Mouse (Mus musculus) midbrain, embryonic 15.5 days (tissue): ENCODE measurements at regions not wholly inside any gene's neighbourhood (a gene's known extent, or its start where the extent isn't known, plus 50 kb on each side); places are given as distances from the start of the nearest gene placed in this dataset.

Experiments
- ATAC-seq: fragments of 200-750 bp; cut with Nextera tagmentation; replicated peaks from 2 replicates; pipeline ENCODE4 v1.8.0; 2017; ENCODE audit warnings: moderate TSS enrichment
- H3K27ac ChIP-seq: fragments of 300-500 bp; sonication (generic); 2 replicates; pipeline ENCODE4 v1.5.1; 2015; ENCODE audit warnings: mild to moderate bottlenecking, inconsistent platforms
- H3K27me3 ChIP-seq: fragments of 300-500 bp; sonication (generic); replicated peaks from 2 replicates; pipeline ENCODE4 v1.6.1; 2015; ENCODE audit warnings: inconsistent platforms
- H3K36me3 ChIP-seq: fragments of 300-500 bp; sonication (generic); replicated peaks from 2 replicates; pipeline ENCODE4 v1.6.1; 2015; ENCODE audit warnings: inconsistent platforms
- H3K4me1 ChIP-seq: fragments of 300-500 bp; sonication (generic); 2 replicates; pipeline ENCODE4 v1.6.1; 2015; ENCODE audit warnings: inconsistent platforms
- H3K4me2 ChIP-seq: fragments of 300-500 bp; sonication (generic); 2 replicates; pipeline ENCODE4 v1.6.1; 2015; ENCODE audit warnings: inconsistent platforms, mild to moderate bottlenecking, moderate library complexity
- H3K4me3 ChIP-seq: fragments of 300-500 bp; sonication (generic); 2 replicates; pipeline ENCODE4 v1.5.1; 2015; ENCODE audit warnings: mild to moderate bottlenecking, inconsistent platforms
- H3K9ac ChIP-seq: fragments of 300-500 bp; sonication (generic); 2 replicates; pipeline ENCODE4 v1.6.1; 2015; ENCODE audit warnings: mild to moderate bottlenecking, inconsistent platforms
- H3K9me3 ChIP-seq: fragments of 300-500 bp; sonication (generic); 2 replicates; pipeline ENCODE4 v1.6.1; 2016; ENCODE audit warnings: inconsistent platforms
- WGBS: fragments of 180-500 bp; shearing (Covaris S2); methylation state at CpG from one replicate; pipeline ENCODE4 v1.1.7; 2015; ENCODE audit warnings: mixed read lengths; 5-methylcytosine and 5-hydroxymethylcytosine counted together

GRCm38 (mm10) chr9:85439664-85440063 is 112.5 kb upstream of the Tent5a start:
- H3K9me3 ChIP-seq: no peaks in the 10 kb centered on the region
- no peaks in the 10 kb centered on the region for H3K27me3 ChIP-seq
- H3K9ac ChIP-seq: no peak overlapping the region
- H3K4me3 ChIP-seq: no peak overlapping the region
- no peak overlapping the region for H3K4me2 ChIP-seq
- H3K4me1 ChIP-seq: no peaks in the 10 kb centered on the region
- peak; percentile 54; the same call in 1 of the 2 replicates for ATAC-seq
- WGBS: 56% methylated on average over 1 of the region's 1 CpGs
- H3K36me3 ChIP-seq: no peaks in the 10 kb centered on the region
- H3K27ac ChIP-seq: no peak overlapping the region

GRCm38 (mm10) chr9:85432220-85432619 is 105.1 kb upstream of the Tent5a start:
- Histone ChIP-seq H3K9me3 (no peaks in the 10 kb centered on the region), H3K4me1 (no peaks in the 10 kb centered on the region), H3K9ac (no peak overlapping the region), H3K27ac (no peak overlapping the region), H3K4me3 (no peak overlapping the region), H3K36me3 (no peaks in the 10 kb centered on the region), H3K4me2 (no peak overlapping the region), H3K27me3 (no peaks in the 10 kb centered on the region)
- WGBS: 81% methylated on average over 2 of the region's 2 CpGs
- ATAC-seq: no peak

GRCm38 (mm10) chr9:85426809-85427208 is 99.7 kb upstream of the Tent5a start:
- no peak for ATAC-seq
- H3K27me3 ChIP-seq: no peaks in the 10 kb centered on the region
- no peaks in the 10 kb centered on the region for H3K9me3 ChIP-seq
- no peak overlapping the region for H3K9ac ChIP-seq
- 86% methylated on average over 4 of the region's 4 CpGs for WGBS
- no peak overlapping the region for H3K4me2 ChIP-seq
- no peak overlapping the region for H3K27ac ChIP-seq
- no peak overlapping the region for H3K4me3 ChIP-seq
- no peaks in the 10 kb centered on the region for H3K4me1 ChIP-seq
- no peaks in the 10 kb centered on the region for H3K36me3 ChIP-seq

- H3K9ac ChIP-seq: no peak overlapping the region
- H3K27me3 ChIP-seq: no peaks in the 10 kb centered on the region
- no peak overlapping the region for H3K27ac ChIP-seq
- H3K4me3 ChIP-seq: no peak overlapping the region
- 91% methylated on average over 2 of the region's 2 CpGs for WGBS
- H3K36me3 ChIP-seq: no peaks in the 10 kb centered on the region
- H3K4me2 ChIP-seq: no peak overlapping the region
- no peak for ATAC-seq
- no peaks in the 10 kb centered on the region for H3K4me1 ChIP-seq
- H3K9me3 ChIP-seq: no peaks in the 10 kb centered on the region
Measured at GRCm38 (mm10) chr9:85423908-85424307, 96.8 kb upstream of the Tent5a start.

- Histone ChIP-seq H3K27ac (no peak overlapping the region), H3K36me3 (no peaks in the 10 kb centered on the region), H3K9me3 (no peaks in the 10 kb centered on the region), H3K27me3 (no peaks in the 10 kb centered on the region), H3K4me3 (no peak overlapping the region), H3K4me2 (no peak overlapping the region), H3K4me1 (peaks cover 3% of the 10 kb centered on the region; the same call in 1 of the 2 replicates), H3K9ac (no peak overlapping the region)
- WGBS: 78% methylated on average over 1 of the region's 1 CpGs
- ATAC-seq: no peak
Measured at GRCm38 (mm10) chr9:85414391-85414790, 87.2 kb upstream of the Tent5a start.

- Histone ChIP-seq H3K36me3 (no peaks in the 10 kb centered on the region), H3K9ac (no peak overlapping the region), H3K4me2 (no peak overlapping the region), H3K4me3 (no peak overlapping the region), H3K4me1 (peaks cover 3% of the 10 kb centered on the region; the same call in 1 of the 2 replicates), H3K27me3 (no peaks in the 10 kb centered on the region), H3K9me3 (no peaks in the 10 kb centered on the region), H3K27ac (no peak overlapping the region)
- ATAC-seq: no peak
- 61% methylated on average over 1 of the region's 1 CpGs for WGBS
Measured at GRCm38 (mm10) chr9:85413813-85414212, 86.7 kb upstream of the Tent5a start.

GRCm38 (mm10) chr9:85410643-85411296 is 83.6 kb upstream of the Tent5a start:
- H3K4me3 ChIP-seq: no peak overlapping the region
- ATAC-seq: peak; percentile 87
- H3K9me3 ChIP-seq: no peaks in the 10 kb centered on the region
- H3K4me2 ChIP-seq: no peak overlapping the region
- no peak overlapping the region for H3K9ac ChIP-seq
- H3K27ac ChIP-seq: no peak overlapping the region
- H3K4me1 ChIP-seq: peaks cover 3% of the 10 kb centered on the region; the same call in 1 of the 2 replicates
- no peaks in the 10 kb centered on the region for H3K36me3 ChIP-seq
- H3K27me3 ChIP-seq: no peaks in the 10 kb centered on the region
- 54% methylated on average over 11 of the region's 11 CpGs for WGBS

- 81% methylated on average over 4 of the region's 4 CpGs for WGBS
- Histone ChIP-seq H3K4me1 (peaks cover 3% of the 10 kb centered on the region; the same call in 1 of the 2 replicates), H3K4me2 (no peak overlapping the region), H3K27me3 (no peaks in the 10 kb centered on the region), H3K9me3 (no peaks in the 10 kb centered on the region), H3K36me3 (no peaks in the 10 kb centered on the region), H3K9ac (no peak overlapping the region), H3K4me3 (no peak overlapping the region), H3K27ac (no peak overlapping the region)
- no peak for ATAC-seq
Measured at GRCm38 (mm10) chr9:85409974-85410506, 82.9 kb upstream of the Tent5a start.

- H3K9me3 ChIP-seq: no peaks in the 10 kb centered on the region
- no peak overlapping the region for H3K4me2 ChIP-seq
- H3K9ac ChIP-seq: no peak overlapping the region
- H3K27ac ChIP-seq: no peak overlapping the region
- H3K4me3 ChIP-seq: no peak overlapping the region
- no peak for ATAC-seq
- no peaks in the 10 kb centered on the region for H3K27me3 ChIP-seq
- 86% methylated on average over 5 of the region's 5 CpGs for WGBS
- H3K4me1 ChIP-seq: peaks cover 3% of the 10 kb centered on the region; the same call in 1 of the 2 replicates
- no peaks in the 10 kb centered on the region for H3K36me3 ChIP-seq
Measured at GRCm38 (mm10) chr9:85408461-85408860, 81.3 kb upstream of the Tent5a start.

- ATAC-seq: no peak
- WGBS: 94% methylated on average over 1 of the region's 1 CpGs
- no peak overlapping the region for H3K4me2 ChIP-seq
- H3K9me3 ChIP-seq: no peaks in the 10 kb centered on the region
- H3K4me3 ChIP-seq: no peak overlapping the region
- no peak overlapping the region for H3K9ac ChIP-seq
- no peaks in the 10 kb centered on the region for H3K27me3 ChIP-seq
- no peaks in the 10 kb centered on the region for H3K36me3 ChIP-seq
- no peak overlapping the region for H3K27ac ChIP-seq
- peaks cover 3% of the 10 kb centered on the region; the same call in 1 of the 2 replicates for H3K4me1 ChIP-seq
Measured at GRCm38 (mm10) chr9:85407592-85407991, 80.4 kb upstream of the Tent5a start.

- Histone ChIP-seq H3K4me3 (no peak overlapping the region), H3K36me3 (no peaks in the 10 kb centered on the region), H3K4me2 (no peak overlapping the region), H3K27ac (no peak overlapping the region), H3K9ac (no peak overlapping the region), H3K27me3 (no peaks in the 10 kb centered on the region), H3K4me1 (no peaks in the 10 kb centered on the region), H3K9me3 (no peaks in the 10 kb centered on the region)
- 94% methylated on average over 1 of the region's 1 CpGs for WGBS
- ATAC-seq: no peak
Measured at GRCm38 (mm10) chr9:85401736-85402135, 74.6 kb upstream of the Tent5a start.

- no peak overlapping the region for H3K27ac ChIP-seq
- H3K4me3 ChIP-seq: no peak overlapping the region
- no peak overlapping the region for H3K9ac ChIP-seq
- no peak overlapping the region for H3K4me2 ChIP-seq
- no peaks in the 10 kb centered on the region for H3K9me3 ChIP-seq
- ATAC-seq: peak; percentile 58; the same call in 1 of the 2 replicates
- no peaks in the 10 kb centered on the region for H3K4me1 ChIP-seq
- no peaks in the 10 kb centered on the region for H3K36me3 ChIP-seq
- no peaks in the 10 kb centered on the region for H3K27me3 ChIP-seq
- WGBS: 54% methylated on average over 12 of the region's 12 CpGs
Measured at GRCm38 (mm10) chr9:85400600-85401313, 73.6 kb upstream of the Tent5a start.
